ENCODE assay signal across 8 mouse cellular contexts in the genomic region with DNA sequence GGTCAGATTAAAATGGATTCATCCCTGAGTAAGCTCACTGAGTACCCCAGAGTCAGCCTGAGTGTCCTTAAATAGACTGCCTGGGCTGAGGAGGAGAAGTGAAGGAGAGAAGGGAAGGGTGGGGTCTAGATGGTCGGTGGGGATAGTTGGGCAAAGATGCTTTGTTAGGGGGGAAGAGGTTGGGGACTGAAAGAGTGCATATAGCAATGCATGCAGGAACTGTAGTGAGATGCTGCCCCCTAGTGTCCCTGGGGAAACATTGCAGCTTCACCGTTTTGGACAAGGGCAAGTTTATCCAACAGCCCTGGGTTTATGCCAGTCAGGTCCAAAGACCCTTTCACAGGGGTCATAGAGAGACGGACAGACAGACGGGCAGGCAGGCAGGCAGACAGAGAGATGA.
DNase-seq lines count a peak whose midpoint lies in the region; ATAC-seq and TF ChIP-seq lines count a peak whose summit lies in the region.

No protein-coding gene starts in this region.

- no peak overlapping the region for H3K4me3 ChIP-seq in liver, embryonic 14.5 days (ENCODE audit: insufficient read depth in 1 of 2, low read depth in 2 of 2, low read length in 2 of 2)
- H3K4me3 ChIP-seq in liver, embryonic 11.5 days (ENCODE audit: low read depth, low read length) = no peak overlapping the region
- no peak overlapping the region for H3K4me3 ChIP-seq in embryonic fibroblast, embryonic 13.5 days (ENCODE audit: insufficient read depth, low read length)
- H3K4me3 ChIP-seq in small intestine, adult 2 months (ENCODE audit: low read depth, low read length) = no peak overlapping the region

- no peak for TF ChIP-seq POLR2A in embryonic fibroblast, embryonic 13.5 days (IDR thresholded peaks at IDR 0.05; ENCODE audit: low read depth, low read length)
- TF ChIP-seq POLR2A in small intestine, adult 2 months (IDR thresholded peaks at IDR 0.05; ENCODE audit: low read depth, low read length) = no peak

- H3K9me3 ChIP-seq in liver, embryonic 14.5 days (ENCODE audit: control insufficient read depth, low read length) = no peaks in the 10 kb centered on the region
- no peaks in the 10 kb centered on the region for H3K9me3 ChIP-seq in liver, embryonic 11.5 days (ENCODE audit: control insufficient read depth, low read length)

- H3K27me3 ChIP-seq in liver, embryonic 14.5 days (ENCODE audit: control insufficient read depth, insufficient read depth, low read length) = no peaks in the 10 kb centered on the region
- H3K27me3 ChIP-seq in liver, embryonic 11.5 days (replicated peaks; ENCODE audit: control insufficient read depth, insufficient read depth, low read length) = no peaks in the 10 kb centered on the region
- no peaks in the 10 kb centered on the region for H3K27me3 ChIP-seq in small intestine, adult 2 months (ENCODE audit: control insufficient read depth, insufficient read depth, low read length)

- peak; percentile 71 for TF ChIP-seq CTCF in liver, embryonic 14.5 days (IDR thresholded peaks at IDR 0.05; ENCODE audit: low read depth)
- TF ChIP-seq CTCF in embryonic fibroblast, embryonic 13.5 days (IDR thresholded peaks at IDR 0.05; ENCODE audit: borderline replicate concordance, insufficient read depth, low read length) = peak; percentile 71; the same call in 1 of the 2 replicates
- peak; percentile 48; the same call in 1 of the 2 replicates for TF ChIP-seq CTCF in small intestine, adult 2 months (IDR thresholded peaks at IDR 0.05; ENCODE audit: extremely low read depth, insufficient read length, insufficient replicate concordance, low read depth, low read length)

- ATAC-seq in CD4-positive, CD25-positive, alpha-beta regulatory T cell, adult 4 months = no peak
- no peak for ATAC-seq in liver, embryonic 14.5 days (ENCODE audit: insufficient read depth)
- no peak for ATAC-seq in liver, embryonic 11.5 days (replicated peaks; ENCODE audit: low FRiP score)

- H3K9ac ChIP-seq in liver, embryonic 14.5 days (replicated peaks) = no peak overlapping the region
- no peak overlapping the region for H3K9ac ChIP-seq in liver, embryonic 11.5 days (ENCODE audit: low read depth, low read length)

- H3K4me2 ChIP-seq in liver, embryonic 14.5 days (ENCODE audit: low read depth) = no peak overlapping the region
- H3K4me2 ChIP-seq in liver, embryonic 11.5 days = no peak overlapping the region

- 7% methylated on average over 4 of the region's 4 CpGs for WGBS in liver, embryonic 14.5 days (ENCODE audit: insufficient replicate concordance)
- 7% methylated on average over 4 of the region's 4 CpGs for WGBS in liver, embryonic 11.5 days
- WGBS in small intestine, adult 2 months = 7% methylated on average over 4 of the region's 4 CpGs

- peak; percentile 22 for DNase-seq in CD4-positive, CD25-positive, alpha-beta regulatory T cell, adult 2 months (ENCODE audit: low read depth, low spot score)
- no peak for DNase-seq in liver, embryonic 14.5 days (ENCODE audit: low read depth in 3 of 3, low spot score in 3 of 3)
- no peak for DNase-seq in liver, embryonic 11.5 days (ENCODE audit: low spot score)
- DNase-seq in adrenal gland, postnatal 25 days = peak; percentile 21
- DNase-seq in layer of hippocampus, postnatal 14 days (ENCODE audit: low spot score in 2 of 2) = peak; percentile 49 to 57

- no peaks in the 10 kb centered on the region for H3K4me1 ChIP-seq in liver, embryonic 14.5 days (replicated peaks; ENCODE audit: control insufficient read depth in 2 of 2, insufficient read depth in 2 of 2, low read length in 1 of 2)
- H3K4me1 ChIP-seq in liver, embryonic 11.5 days (replicated peaks; ENCODE audit: control insufficient read depth, insufficient read depth, low read length) = no peaks in the 10 kb centered on the region
- no peaks in the 10 kb centered on the region for H3K4me1 ChIP-seq in embryonic fibroblast, embryonic 13.5 days (ENCODE audit: control insufficient read depth, insufficient read depth, low read length)
- no peaks in the 10 kb centered on the region for H3K4me1 ChIP-seq in small intestine, adult 2 months (ENCODE audit: control insufficient read depth, insufficient read depth, insufficient read length, low read length)

- no peaks in the 10 kb centered on the region for H3K36me3 ChIP-seq in liver, embryonic 14.5 days (replicated peaks; ENCODE audit: control insufficient read depth, insufficient read depth, low read depth)
- H3K36me3 ChIP-seq in liver, embryonic 11.5 days (ENCODE audit: control insufficient read depth, insufficient read depth, low read length) = no peaks in the 10 kb centered on the region
- no peaks in the 10 kb centered on the region for H3K36me3 ChIP-seq in small intestine, adult 2 months (ENCODE audit: control insufficient read depth, insufficient read depth, low read length)

- TF ChIP-seq EP300 in liver, embryonic 14.5 days (IDR thresholded peaks at IDR 0.05; ENCODE audit: low read depth) = no peak

- no peak overlapping the region for H3K27ac ChIP-seq in liver, embryonic 14.5 days
- no peak overlapping the region for H3K27ac ChIP-seq in liver, embryonic 11.5 days (ENCODE audit: low read depth, low read length)
- H3K27ac ChIP-seq in embryonic fibroblast, embryonic 13.5 days (ENCODE audit: insufficient read depth, low read length) = no peak overlapping the region
- H3K27ac ChIP-seq in small intestine, adult 2 months (ENCODE audit: insufficient read depth, low read depth, low read length) = no peak overlapping the region

Comparison
In these comparisons a context has a peak if more than half of its experiments do, and no peak if none do; other contexts are left out.
1. DNase-seq: peak in CD4-positive, CD25-positive, alpha-beta regulatory T cell, adult 2 months (single experiment), adrenal gland, postnatal 25 days (single experiment) and layer of hippocampus, postnatal 14 days (2 of 2); none in liver, embryonic 14.5 days (0 of 3) and liver, embryonic 11.5 days (single experiment).
2. Peak in every context shown above with its lines, with median percentiles within 50 percentile points of each other: CTCF ChIP-seq.